Mouse (Mus musculus): ENCODE measurements around the gene Gabpb1. TPM values are rescaled to one million over a fixed set of nuclear protein-coding genes. Genes with fewer than 3 reads are reported as not detected.

Gabpb1 gene
- polyA plus RNA-seq, 1 experiment: 0.83 TPM

DNA sequence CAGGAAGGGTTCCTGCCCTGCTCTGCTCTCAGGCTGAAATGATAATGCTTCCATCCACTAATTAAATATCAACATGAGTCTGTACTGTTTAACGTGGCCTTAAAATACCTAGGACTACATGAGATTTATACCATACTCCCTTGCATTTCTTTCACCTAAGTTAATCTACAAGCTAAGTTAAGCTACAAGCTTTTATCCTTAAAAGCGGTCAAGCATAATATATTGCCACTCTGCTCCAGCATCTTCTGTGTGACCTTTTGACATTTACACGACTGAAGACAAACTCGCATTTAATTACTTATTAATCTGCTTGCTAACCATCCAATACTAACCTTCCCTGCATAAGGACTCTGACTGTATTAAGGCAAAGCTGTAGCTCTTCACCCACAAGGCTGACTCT, 23.2 kb downstream of the Gabpb1 start:
- Histone ChIP-seq H3K36me3 (ENCODE audit: control insufficient read depth) (peaks cover 71% of the 10 kb centered on the region), H3K4me1 (ENCODE audit: control insufficient read depth) (no peaks in the 10 kb centered on the region), H3K9me3 (ENCODE audit: control insufficient read depth, low read length) (no peaks in the 10 kb centered on the region), H3K4me3 (replicated peaks) (no peak overlapping the region), H3K27me3 (ENCODE audit: control insufficient read depth) (no peaks in the 10 kb centered on the region)
- TF ChIP-seq GATA1 (IDR thresholded peaks at IDR 0.05; ENCODE audit: low read length): no peak
- TF ChIP-seq TAL1 (IDR thresholded peaks at IDR 0.05; ENCODE audit: low read length): no peak

- Histone ChIP-seq H3K27me3 (ENCODE audit: control insufficient read depth) (no peaks in the 10 kb centered on the region), H3K36me3 (ENCODE audit: control insufficient read depth) (peaks cover 81% of the 10 kb centered on the region), H3K4me3 (replicated peaks) (no peak overlapping the region), H3K4me1 (ENCODE audit: control insufficient read depth) (no peaks in the 10 kb centered on the region), H3K9me3 (ENCODE audit: control insufficient read depth, low read length) (no peaks in the 10 kb centered on the region)
- no peak for TF ChIP-seq TAL1 (IDR thresholded peaks at IDR 0.05; ENCODE audit: low read length)
- no peak for TF ChIP-seq GATA1 (IDR thresholded peaks at IDR 0.05; ENCODE audit: low read length)
Measured at GRCm38 (mm10) chr2:126647762-126648161, 28.4 kb downstream of the Gabpb1 start.

DNA sequence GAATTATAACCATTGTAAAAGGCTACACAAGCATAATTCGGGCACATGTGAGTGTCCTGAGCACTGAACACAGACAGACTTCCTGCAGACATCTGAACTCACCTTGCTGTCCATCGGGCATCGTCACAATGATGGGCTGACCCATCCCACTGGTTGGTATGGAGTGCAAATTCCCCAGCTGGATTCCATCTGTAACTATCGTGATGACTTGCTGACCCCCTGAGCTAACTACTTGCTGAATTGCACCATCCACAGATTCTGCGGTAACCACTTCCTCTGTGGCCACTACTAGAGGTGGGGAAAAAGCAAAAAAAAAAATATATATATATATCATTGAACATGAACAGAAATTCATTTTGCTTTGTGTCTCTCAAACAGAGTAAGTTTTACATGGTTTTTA, 29.7 kb downstream of the Gabpb1 start:
- H3K36me3 ChIP-seq (ENCODE audit: control insufficient read depth): peaks cover 79% of the 10 kb centered on the region

GRCm38 (mm10) chr2:126644768-126645167, 31.4 kb downstream of the Gabpb1 start:
- Histone ChIP-seq H3K4me1 (ENCODE audit: control insufficient read depth) (no peaks in the 10 kb centered on the region), H3K27me3 (ENCODE audit: control insufficient read depth) (no peaks in the 10 kb centered on the region), H3K4me3 (replicated peaks) (no peak overlapping the region), H3K9me3 (ENCODE audit: control insufficient read depth, low read length) (peaks cover 3% of the 10 kb centered on the region; the same call in 1 of the 2 replicates), H3K36me3 (ENCODE audit: control insufficient read depth) (peaks cover 85% of the 10 kb centered on the region)
- TF ChIP-seq GATA1 (IDR thresholded peaks at IDR 0.05; ENCODE audit: low read length) (no peak), TAL1 (IDR thresholded peaks at IDR 0.05; ENCODE audit: low read length) (no peak)

More for the DNA sequence above, 29.7 kb downstream of the Gabpb1 start:
- Histone ChIP-seq H3K9me3 (ENCODE audit: control insufficient read depth, low read length) (no peaks in the 10 kb centered on the region), H3K4me3 (replicated peaks) (no peak overlapping the region), H3K4me1 (ENCODE audit: control insufficient read depth) (no peaks in the 10 kb centered on the region), H3K27me3 (ENCODE audit: control insufficient read depth) (no peaks in the 10 kb centered on the region)
- TF ChIP-seq GATA1 (IDR thresholded peaks at IDR 0.05; ENCODE audit: low read length) (no peak), TAL1 (IDR thresholded peaks at IDR 0.05; ENCODE audit: low read length) (no peak)

DNA sequence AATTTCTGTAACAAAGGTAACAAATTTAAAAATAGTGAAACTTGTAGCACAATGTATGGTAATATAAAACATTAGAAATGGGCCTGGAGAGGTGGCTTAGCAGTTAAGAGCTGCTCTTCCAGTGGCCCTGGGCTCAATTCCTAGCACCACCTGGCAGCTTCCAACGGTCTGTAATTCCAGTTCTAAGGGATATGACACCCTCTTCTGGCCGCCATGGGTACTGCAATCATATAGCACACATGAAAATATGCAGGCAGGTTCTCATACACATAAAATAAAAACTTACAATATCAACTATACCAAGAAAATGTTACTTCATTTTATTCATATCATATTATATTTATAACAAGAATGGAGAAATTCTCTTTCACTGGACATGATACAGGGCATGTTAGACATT, 35.8 kb downstream of the Gabpb1 start:
- Histone ChIP-seq H3K4me3 (replicated peaks) (no peak overlapping the region), H3K36me3 (ENCODE audit: control insufficient read depth) (peaks cover 75% of the 10 kb centered on the region)
- TF ChIP-seq GATA1 (IDR thresholded peaks at IDR 0.05; ENCODE audit: low read length) (no peak), TAL1 (IDR thresholded peaks at IDR 0.05; ENCODE audit: low read length) (no peak)

GRCm38 (mm10) chr2:126635939-126636823, 40.0 kb downstream of the Gabpb1 start:
- Histone ChIP-seq H3K4me1 (ENCODE audit: control insufficient read depth) (peaks cover 15% of the 10 kb centered on the region), H3K9me3 (ENCODE audit: control insufficient read depth, low read length) (peaks cover 3% of the 10 kb centered on the region; the same call in 1 of the 2 replicates), H3K4me3 (replicated peaks) (no peak overlapping the region), H3K27me3 (ENCODE audit: control insufficient read depth) (no peaks in the 10 kb centered on the region), H3K36me3 (ENCODE audit: control insufficient read depth) (peaks cover 64% of the 10 kb centered on the region)
- TF ChIP-seq TAL1 (IDR thresholded peaks at IDR 0.05; ENCODE audit: low read length) (no peak), GATA1 (IDR thresholded peaks at IDR 0.05; ENCODE audit: low read length) (no peak)

More for the DNA sequence above, 35.8 kb downstream of the Gabpb1 start:
- peaks cover 11% of the 10 kb centered on the region for H3K4me1 ChIP-seq (ENCODE audit: control insufficient read depth)
- peaks cover 3% of the 10 kb centered on the region; the same call in 1 of the 2 replicates for H3K9me3 ChIP-seq (ENCODE audit: control insufficient read depth, low read length)
- H3K27me3 ChIP-seq (ENCODE audit: control insufficient read depth): no peaks in the 10 kb centered on the region

- H3K4me1 ChIP-seq (ENCODE audit: control insufficient read depth): peaks cover 15% of the 10 kb centered on the region
- H3K9me3 ChIP-seq (ENCODE audit: control insufficient read depth, low read length): no peaks in the 10 kb centered on the region
- H3K4me3 ChIP-seq (replicated peaks): no peak overlapping the region
- no peaks in the 10 kb centered on the region for H3K27me3 ChIP-seq (ENCODE audit: control insufficient read depth)
- H3K36me3 ChIP-seq (ENCODE audit: control insufficient read depth): peaks cover 63% of the 10 kb centered on the region
- TF ChIP-seq TAL1 (IDR thresholded peaks at IDR 0.05; ENCODE audit: low read length) (no peak), GATA1 (IDR thresholded peaks at IDR 0.05; ENCODE audit: low read length) (no peak)
Measured at GRCm38 (mm10) chr2:126633165-126633564, 43.0 kb downstream of the Gabpb1 start.

- H3K9me3 ChIP-seq (ENCODE audit: control insufficient read depth, low read length): peaks cover 4% of the 10 kb centered on the region
- TF ChIP-seq GATA1 (IDR thresholded peaks at IDR 0.05; ENCODE audit: low read length) (no peak), TAL1 (IDR thresholded peaks at IDR 0.05; ENCODE audit: low read length) (no peak)
- H3K27me3 ChIP-seq (ENCODE audit: control insufficient read depth): no peaks in the 10 kb centered on the region
- no peak overlapping the region for H3K4me3 ChIP-seq (replicated peaks)
- H3K36me3 ChIP-seq (ENCODE audit: control insufficient read depth): peaks cover 54% of the 10 kb centered on the region
- H3K4me1 ChIP-seq (ENCODE audit: control insufficient read depth): no peaks in the 10 kb centered on the region
Measured at GRCm38 (mm10) chr2:126628455-126628995, 47.6 kb downstream of the Gabpb1 start.

DNA sequence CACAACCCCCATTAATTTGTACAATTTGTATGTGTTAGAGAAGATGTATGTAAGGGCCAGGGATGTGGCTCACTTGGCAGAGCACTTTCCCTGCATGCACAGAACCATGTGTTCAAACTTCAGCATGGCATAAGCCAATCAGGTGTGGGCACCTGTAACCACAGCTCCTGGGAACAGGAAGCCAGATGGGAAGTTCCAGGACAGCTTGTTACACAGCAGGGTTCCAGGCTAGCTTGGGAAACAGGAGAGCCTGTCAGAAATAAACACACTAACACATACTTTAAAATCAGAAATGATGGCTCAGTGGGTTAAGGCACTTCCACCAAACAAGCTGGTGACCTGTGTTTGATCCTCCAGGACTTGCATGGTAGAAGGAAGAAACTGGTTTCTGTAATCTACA, 53.0 kb downstream of the Gabpb1 start:
- H3K4me1 ChIP-seq (ENCODE audit: control insufficient read depth): peaks cover 6% of the 10 kb centered on the region
- no peak for TF ChIP-seq TAL1 (IDR thresholded peaks at IDR 0.05; ENCODE audit: low read length)
- no peak for TF ChIP-seq GATA1 (IDR thresholded peaks at IDR 0.05; ENCODE audit: low read length)
- no peak overlapping the region for H3K4me3 ChIP-seq (replicated peaks)
- H3K36me3 ChIP-seq (ENCODE audit: control insufficient read depth): peaks cover 14% of the 10 kb centered on the region
- H3K9me3 ChIP-seq (ENCODE audit: control insufficient read depth, low read length): peaks cover 4% of the 10 kb centered on the region
- H3K27me3 ChIP-seq (ENCODE audit: control insufficient read depth): no peaks in the 10 kb centered on the region

Measured in erythroblast, embryonic 14.5 days (primary cell).